Mouse (Mus musculus) cerebellum, adult 8-10 months (tissue): ENCODE results near the gene Rnf121.
"Not testable (repeated sequence)": the region's sequence is repeated elsewhere in the genome, so short reads cannot be mapped to it uniquely, and the experiment has no call there.

Experiments used
- DNase-seq: peaks from one replicate; pipeline ENCODE4 v3.0.0; 2022

Gene Rnf121

DNA sequence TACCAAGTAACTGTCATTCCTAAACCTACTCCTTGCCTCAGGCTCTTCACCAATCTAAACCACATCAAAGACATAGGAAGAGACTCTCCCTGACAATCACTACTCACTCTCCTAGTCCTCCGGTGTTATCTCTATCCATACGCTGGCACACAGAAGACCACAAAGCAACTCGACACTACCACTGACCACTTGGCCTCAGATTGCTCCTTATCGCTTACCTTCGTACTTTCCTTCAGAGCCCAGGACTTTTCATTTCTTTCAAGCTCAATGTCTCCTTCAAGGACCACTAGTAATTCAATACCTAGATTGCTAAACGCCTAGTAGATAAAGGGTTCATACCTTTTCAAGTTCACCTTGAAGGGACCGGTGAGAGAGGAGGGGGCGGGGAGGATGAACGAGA, 1.4 kb downstream of the Rnf121 start:
- no peak for DNase-seq

- DNase-seq, result no peak
These were observed 3.1 kb downstream of the Rnf121 start for GRCm38 (mm10) chr7:102062203-102062602.

GRCm38 (mm10) chr7:102061353-102061752, 3.9 kb downstream of the Rnf121 start:
- no peak for DNase-seq

GRCm38 (mm10) chr7:102048524-102048923, 16.7 kb downstream of the Rnf121 start:
- DNase-seq, result not testable (repeated sequence)

DNA sequence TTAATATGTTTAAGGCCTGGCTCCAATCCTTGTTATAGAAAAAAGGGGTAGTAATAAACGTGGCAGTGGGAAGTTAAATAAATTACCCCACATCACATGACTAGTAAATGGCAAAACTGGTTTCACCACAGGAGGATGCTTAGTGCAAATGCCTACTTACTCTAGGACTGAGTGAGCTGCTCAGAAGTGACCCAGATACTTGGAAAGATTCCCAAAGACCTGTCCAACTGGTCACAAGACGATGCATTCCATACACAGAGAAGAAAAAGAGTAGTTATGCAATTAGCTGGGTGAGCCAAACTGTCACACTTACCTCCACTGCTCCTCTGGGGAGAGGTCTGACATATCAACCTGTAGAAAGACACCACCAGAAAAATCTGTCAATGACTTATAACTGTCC, 23.0 kb downstream of the Rnf121 start:
- DNase-seq, result no peak

- DNase-seq, result no peak
These were observed 28.0 kb downstream of the Rnf121 start for GRCm38 (mm10) chr7:102037318-102037717.

- no peak for DNase-seq
These were observed 29.7 kb downstream of the Rnf121 start for GRCm38 (mm10) chr7:102035534-102035933.

DNA sequence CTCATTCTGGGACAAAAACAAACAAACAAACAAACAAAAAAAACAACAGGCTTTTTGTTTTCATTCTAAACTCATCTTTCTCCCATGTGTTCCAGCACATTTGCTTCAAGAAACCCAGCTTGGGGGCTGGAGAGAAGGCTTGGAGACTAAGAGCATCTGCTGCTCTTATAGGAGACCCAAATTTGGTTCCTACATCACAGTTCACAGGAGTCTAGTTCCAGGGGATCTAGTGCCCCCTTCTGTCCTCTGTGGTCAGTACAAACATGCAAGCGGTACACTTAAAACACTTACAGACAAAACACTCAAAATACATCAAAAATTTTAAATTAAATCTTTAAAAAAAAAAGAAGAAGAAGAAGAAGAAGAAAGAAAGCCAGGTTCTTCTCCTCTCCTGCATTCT, 30.4 kb downstream of the Rnf121 start:
- DNase-seq, result no peak

DNA sequence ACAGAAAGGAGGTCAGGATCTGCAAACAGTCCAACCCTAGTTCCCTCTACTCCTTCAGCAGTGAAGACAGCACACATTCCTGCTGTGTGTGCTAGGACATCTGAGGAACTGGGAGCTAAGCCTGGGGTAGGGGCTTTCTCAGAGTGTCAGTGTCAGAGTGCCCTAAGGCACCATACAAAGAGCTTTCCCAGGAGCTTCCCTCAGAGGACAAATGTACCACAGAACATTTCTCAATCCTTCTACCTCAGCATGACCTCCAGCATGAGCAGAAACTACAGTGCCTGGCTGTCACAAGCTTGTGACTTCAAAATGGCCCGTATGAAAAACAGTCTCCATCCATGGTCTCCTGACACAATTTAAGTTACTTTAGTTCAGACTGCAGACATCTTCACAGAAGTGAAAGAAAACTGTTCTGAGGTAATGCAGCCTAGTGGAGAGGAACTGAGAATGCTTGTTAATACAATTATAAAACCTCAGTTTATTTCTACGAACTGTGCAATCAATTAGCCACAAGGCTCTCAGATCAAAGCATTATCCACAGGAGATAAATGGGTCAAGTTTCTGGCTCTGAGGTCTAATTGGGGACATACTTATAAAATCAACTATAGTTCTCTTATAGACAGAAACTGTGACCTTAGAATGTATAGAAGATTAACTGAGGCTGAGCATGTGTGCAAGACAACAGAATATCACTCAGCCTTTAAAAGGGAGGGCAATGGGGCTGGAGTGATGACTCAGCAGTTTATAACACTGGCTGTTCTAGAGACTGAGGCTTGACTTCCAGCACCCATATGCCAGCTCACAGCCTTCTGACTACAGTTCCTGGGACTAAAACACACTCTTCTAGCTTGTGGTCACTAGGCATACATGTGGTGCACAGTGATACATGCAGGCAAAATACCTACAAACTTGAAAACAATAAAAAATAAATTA, 39.8 kb downstream of the Rnf121 start:
- no peak for DNase-seq

GRCm38 (mm10) chr7:102023821-102024220, 41.4 kb downstream of the Rnf121 start:
- no peak for DNase-seq

- DNase-seq, result not testable (repeated sequence)
These were observed 44.3 kb downstream of the Rnf121 start for GRCm38 (mm10) chr7:102020934-102021333.

- no peak for DNase-seq
These were observed 45.9 kb downstream of the Rnf121 start for GRCm38 (mm10) chr7:102019362-102019761.

DNA sequence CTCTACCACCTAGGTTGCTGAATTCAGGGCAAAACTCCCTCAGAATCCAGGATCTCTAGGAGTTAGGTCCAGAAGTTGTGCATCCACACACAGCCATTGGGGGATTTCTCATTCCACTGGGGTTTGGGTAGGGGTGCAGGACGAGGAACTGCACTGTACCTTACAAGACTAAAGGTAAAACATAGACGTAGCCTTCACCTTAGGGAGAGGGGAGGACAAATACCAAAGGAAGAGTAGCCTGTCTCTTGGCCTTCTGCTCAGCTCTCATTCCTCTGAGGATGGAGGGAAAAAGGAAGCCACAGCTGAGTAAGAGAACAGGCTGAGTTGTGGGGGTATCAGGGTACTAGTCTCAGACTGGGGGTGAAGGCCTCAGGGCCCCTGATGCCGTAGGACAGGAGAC, 46.7 kb downstream of the Rnf121 start, which contains the start of gene Il18bp:
Gene Il18bp (minus strand): TSS at position 101 of the 400 bp plus-strand sequence.
- DNase-seq, result no peak

DNA sequence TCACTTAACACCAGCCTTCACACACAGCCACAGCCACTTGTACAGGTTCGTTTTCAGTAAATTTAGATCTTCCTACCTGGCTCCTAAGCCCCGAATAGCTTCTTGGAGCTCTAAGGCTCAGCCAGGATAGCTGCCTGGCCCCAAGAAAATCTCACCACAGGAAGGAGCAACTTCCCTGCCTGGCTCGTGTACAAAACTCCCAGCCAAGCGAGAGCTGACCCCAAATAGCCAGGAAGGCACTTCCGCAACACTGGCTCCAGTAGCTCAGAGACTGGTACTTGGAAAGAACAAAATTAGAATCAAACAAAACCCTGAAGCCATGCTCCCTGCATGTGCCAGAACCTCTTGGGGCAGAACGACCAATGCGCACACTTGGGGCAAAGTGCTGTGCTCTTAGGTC, 47.2 kb downstream of the Rnf121 start:
- no peak for DNase-seq

GRCm38 (mm10) chr7:102017452-102017851, 47.8 kb downstream of the Rnf121 start:
- no peak for DNase-seq

- DNase-seq, result no peak
These were observed 48.3 kb downstream of the Rnf121 start for GRCm38 (mm10) chr7:102016936-102017335.

DNA sequence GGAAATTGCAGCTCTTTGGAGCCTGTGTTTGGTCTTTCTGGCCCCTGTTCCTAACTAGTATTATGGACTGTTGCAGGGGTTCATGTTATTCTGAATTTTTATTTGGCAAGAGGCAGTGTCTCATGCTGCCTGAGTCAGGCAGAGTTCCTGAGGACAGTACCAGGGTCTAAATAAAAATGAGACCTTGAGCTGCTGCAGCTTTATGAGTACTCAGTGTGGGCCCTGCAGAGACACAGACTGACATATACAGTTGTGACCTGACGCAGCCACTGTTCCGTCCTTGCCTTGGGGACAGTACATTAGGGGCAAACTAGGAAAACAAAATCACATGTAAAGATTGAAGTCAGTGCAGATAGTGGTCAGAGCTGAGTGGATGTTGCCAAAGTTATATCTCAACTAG, 50.3 kb downstream of the Rnf121 start:
- DNase-seq, result no peak

- no peak for DNase-seq
These were observed 51.9 kb downstream of the Rnf121 start for GRCm38 (mm10) chr7:102013416-102013815.

- no peak for DNase-seq
These were observed 53.4 kb downstream of the Rnf121 start for GRCm38 (mm10) chr7:102011855-102012254.

DNA sequence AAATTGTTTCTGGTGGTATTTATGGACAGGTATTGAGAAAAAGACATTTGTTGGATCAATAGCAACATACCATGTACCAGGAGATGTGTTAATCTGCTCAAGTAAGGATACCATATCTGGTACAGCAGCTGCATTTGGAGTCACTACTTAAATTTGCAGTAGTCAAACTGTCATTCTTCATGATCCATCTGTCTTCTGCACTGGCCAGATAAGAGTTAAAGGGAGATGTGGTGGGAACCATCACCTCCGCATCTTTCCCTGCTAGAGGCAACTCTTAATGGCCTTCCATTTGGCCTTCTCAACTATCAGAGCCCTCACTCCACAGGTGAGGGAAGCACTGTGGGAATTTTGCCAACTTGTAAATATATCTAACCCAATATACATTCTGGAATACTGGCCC, 58.7 kb downstream of the Rnf121 start:
- DNase-seq, result no peak

- peak; percentile 46 for DNase-seq
These were observed 64.2 kb downstream of the Rnf121 start for GRCm38 (mm10) chr7:102000921-102001630.

- DNase-seq, result peak; percentile 41
These were observed 65.0 kb downstream of the Rnf121 start for GRCm38 (mm10) chr7:102000296-102000695.

DNA sequence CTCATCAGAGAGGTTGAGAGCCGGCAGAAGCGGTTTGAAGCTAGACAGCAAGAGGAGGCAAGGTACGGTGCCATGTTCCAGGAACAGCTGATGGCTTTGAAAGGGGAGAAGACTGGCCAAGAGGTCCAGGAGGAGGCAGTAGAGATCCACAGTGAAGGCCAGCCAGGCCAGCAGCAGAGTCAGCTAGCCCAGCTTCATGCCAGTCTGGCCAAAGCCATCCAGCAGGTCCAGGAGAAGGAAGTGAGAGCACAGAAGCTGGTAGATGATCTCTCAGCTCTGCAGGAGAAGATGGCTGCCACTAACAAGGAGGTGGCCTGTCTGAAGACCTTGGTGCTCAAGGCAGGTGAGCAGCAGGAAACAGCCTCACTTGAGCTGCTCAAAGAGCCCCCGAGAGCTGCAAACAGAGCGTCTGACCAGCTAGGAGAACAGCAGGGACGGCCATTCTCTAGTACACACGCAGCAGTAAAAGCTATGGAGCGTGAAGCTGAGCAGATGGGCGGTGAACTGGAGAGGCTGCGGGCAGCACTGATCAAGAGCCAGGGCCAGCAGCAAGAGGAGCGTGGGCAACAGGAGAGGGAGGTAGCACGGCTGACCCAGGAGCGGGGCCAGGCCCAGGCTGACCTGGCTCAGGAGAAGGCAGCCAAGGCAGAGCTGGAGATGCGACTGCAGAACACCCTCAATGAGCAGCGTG, 65.7 kb downstream of the Rnf121 start:
- peak; percentile 57 for DNase-seq
